Mouse (Mus musculus): Measurements from ENCODE around the gene Gm13275.
"Not testable (repeated sequence)": the region's sequence is repeated elsewhere in the genome, so short reads cannot be mapped to it uniquely, and the experiment has no call there.

The Gm13275 gene

GRCm38 (mm10) chr4:88793936-88794675 lies at the start of gene Gm13275:
Gm13275 (plus strand) TSS chr4:88794487.
- not testable (repeated sequence) for DNase-seq (ENCODE audit: low spot score)

- no peak for DNase-seq (ENCODE audit: low spot score)
Measured at GRCm38 (mm10) chr4:88749926-88750325, 44.4 kb upstream of the Gm13275 start.

- DNase-seq (ENCODE audit: low spot score) = not testable (repeated sequence)
Measured at GRCm38 (mm10) chr4:88754818-88755340, 39.4 kb upstream of the Gm13275 start, which contains the start of gene Gm13271. Gm13271 (plus strand) TSS chr4:88754868.

- DNase-seq (ENCODE audit: low spot score) = peak; percentile 34
Measured at GRCm38 (mm10) chr4:88756581-88757513, 37.4 kb upstream of the Gm13275 start.

GRCm38 (mm10) chr4:88757628-88758031 lies 36.7 kb upstream of the Gm13275 start:
- peak; percentile 91 for DNase-seq (ENCODE audit: low spot score)

GRCm38 (mm10) chr4:88758751-88759150 lies 35.5 kb upstream of the Gm13275 start:
- DNase-seq (ENCODE audit: low spot score) = not testable (repeated sequence)

- not testable (repeated sequence) for DNase-seq (ENCODE audit: low spot score)
Measured at GRCm38 (mm10) chr4:88759610-88760268, 34.5 kb upstream of the Gm13275 start, which contains the start of gene Gm13283. Gm13283 (plus strand) TSS chr4:88760119.

GRCm38 (mm10) chr4:88760431-88760830 lies 33.9 kb upstream of the Gm13275 start:
- peak; percentile 81 for DNase-seq (ENCODE audit: low spot score)

GRCm38 (mm10) chr4:88761776-88762175 lies 32.5 kb upstream of the Gm13275 start:
- DNase-seq (ENCODE audit: low spot score) = not testable (repeated sequence)

GRCm38 (mm10) chr4:88762341-88762740 lies 31.9 kb upstream of the Gm13275 start:
- not testable (repeated sequence) for DNase-seq (ENCODE audit: low spot score)

- peak; percentile 81 for DNase-seq (ENCODE audit: low spot score)
Measured at GRCm38 (mm10) chr4:88763384-88764018, 30.8 kb upstream of the Gm13275 start.

- DNase-seq (ENCODE audit: low spot score) = not testable (repeated sequence)
Measured at GRCm38 (mm10) chr4:88773534-88773933, 20.8 kb upstream of the Gm13275 start, which contains the start of gene Gm13290. Gm13290 (plus strand) TSS chr4:88773834.

GRCm38 (mm10) chr4:88776622-88777021 lies 17.7 kb upstream of the Gm13275 start, which contains the start of gene Gm13289:
Gm13289 (plus strand) TSS chr4:88776922.
- not testable (repeated sequence) for DNase-seq (ENCODE audit: low spot score)

- not testable (repeated sequence) for DNase-seq (ENCODE audit: low spot score)
Measured at GRCm38 (mm10) chr4:88779550-88779949, 14.7 kb upstream of the Gm13275 start, which contains the start of gene Gm13272. Gm13272 (plus strand) TSS chr4:88779850.

GRCm38 (mm10) chr4:88780320-88780719 lies 14.0 kb upstream of the Gm13275 start:
- not testable (repeated sequence) for DNase-seq (ENCODE audit: low spot score)

- not testable (repeated sequence) for DNase-seq (ENCODE audit: low spot score)
Measured at GRCm38 (mm10) chr4:88781831-88782230, 12.5 kb upstream of the Gm13275 start, which contains the start of gene Ifnz. Ifnz (plus strand) TSS chr4:88782131.

GRCm38 (mm10) chr4:88782335-88782734 lies 12.0 kb upstream of the Gm13275 start:
- DNase-seq (ENCODE audit: low spot score) = not testable (repeated sequence)

- not testable (repeated sequence) for DNase-seq (ENCODE audit: low spot score)
Measured at GRCm38 (mm10) chr4:88785409-88785808, 8.9 kb upstream of the Gm13275 start, which contains the start of gene Gm13276. Gm13276 (plus strand) TSS chr4:88785709.

GRCm38 (mm10) chr4:88788402-88788801 lies 5.9 kb upstream of the Gm13275 start, which contains the start of gene Gm13277:
Gm13277 (plus strand) TSS chr4:88788632.
- DNase-seq (ENCODE audit: low spot score) = not testable (repeated sequence)

GRCm38 (mm10) chr4:88791250-88791649 lies 3.0 kb upstream of the Gm13275 start, which contains the start of gene Gm13278:
Gm13278 (plus strand) TSS chr4:88791550.
- DNase-seq (ENCODE audit: low spot score) = not testable (repeated sequence)
